Mouse (Mus musculus): ENCODE results near the gene P2ry14. TPM values are rescaled to one million over a fixed set of nuclear protein-coding genes. Genes with fewer than 3 reads are reported as not detected.

The P2ry14 gene
- polyA plus RNA-seq, 1 experiment from 2014 or later = 2.6 TPM

Other genes with a start within 250 kb of the P2ry14 start
- 3.5 and 3.6 TPM in 2 replicates for gene Med12l, start 147.8 kb downstream of the P2ry14 start, polyA plus RNA-seq (2016; fragmentation: Nextera tagmentation; extraction: Ambion mirVana)
- 1.0 and 1.8 TPM in 2 replicates for gene Gpr171, start 51.8 kb downstream of the P2ry14 start, polyA plus RNA-seq (2016; fragmentation: Nextera tagmentation; extraction: Ambion mirVana)
- gene Gpr87, start 41.5 kb upstream of the P2ry14 start, polyA plus RNA-seq (2016; fragmentation: Nextera tagmentation; extraction: Ambion mirVana) = 0.26 and 0.41 TPM in 2 replicates
- 0.74 and 0.88 TPM in 2 replicates for gene P2ry13, start 57.3 kb upstream of the P2ry14 start, polyA plus RNA-seq (2016; fragmentation: Nextera tagmentation; extraction: Ambion mirVana)
- gene P2ry12, start 109.3 kb upstream of the P2ry14 start, polyA plus RNA-seq (2016; fragmentation: Nextera tagmentation; extraction: Ambion mirVana) = 2.0 and 2.1 TPM in 2 replicates
- gene Igsf10, start 190.8 kb upstream of the P2ry14 start, polyA plus RNA-seq (2016; fragmentation: Nextera tagmentation; extraction: Ambion mirVana) = 15.4 and 17.3 TPM in 2 replicates

Measured in embryonic facial prominence, embryonic 12.5 days (tissue).